Mouse (Mus musculus) G1E (cell line): ENCODE results near the gene Ankrd55. TPM values are rescaled to one million over a fixed set of nuclear protein-coding genes. Genes with fewer than 3 reads are reported as not detected.

ENCODE experiments used
- ATAC-seq: 2 replicates; pipeline ENCODE4 v1.8.0; 2016; ENCODE audit warnings: mild to moderate bottlenecking; ENCODE audit not compliant: insufficient number of reproducible peaks, poor library complexity, low FRiP score, severe bottlenecking; ENCODE audit errors: extremely low read depth
- DNase-seq: peaks from one replicate; pipeline ENCODE4 v3.0.0; 2012; ENCODE audit warnings: low spot score
- H3K27me3 ChIP-seq: 2 replicates; pipeline ENCODE4 v1.6.1; 2012; ENCODE audit warnings: mild to moderate bottlenecking, low read length, inconsistent platforms; ENCODE audit not compliant: insufficient read depth
- H3K36me3 ChIP-seq: replicated peaks from 2 replicates; pipeline ENCODE3; 2012; ENCODE audit warnings: mild to moderate bottlenecking, inconsistent platforms
- H3K4me1 ChIP-seq: 2 replicates; pipeline ENCODE4 v1.6.1; 2012; ENCODE audit warnings: low read depth, low read length, inconsistent platforms, mixed read lengths; ENCODE audit not compliant: insufficient read depth
- H3K4me3 ChIP-seq: 2 replicates; pipeline ENCODE4 v1.5.1; 2012; ENCODE audit warnings: low read depth, mild to moderate bottlenecking, inconsistent platforms, low read length, moderate library complexity, mixed read lengths
- H3K9me3 ChIP-seq: replicated peaks from 2 replicates; pipeline ENCODE4 v1.6.1; 2012; ENCODE audit warnings: inconsistent platforms
- CTCF ChIP-seq: IDR thresholded peaks from 2 replicates; pipeline ENCODE4 v1.5.1; 2012; ENCODE audit warnings: low read depth, low read length, inconsistent platforms, mixed read lengths
- GATA1 ChIP-seq: IDR thresholded peaks from 2 replicates; pipeline ENCODE4 v1.6.1; 2012; ENCODE audit warnings: borderline replicate concordance, low read length, inconsistent platforms, mixed read lengths
- GATA2 ChIP-seq: IDR thresholded peaks from 2 replicates; pipeline ENCODE4 v1.6.1; 2012; ENCODE audit warnings: low read depth, low read length, inconsistent platforms, borderline replicate concordance
- POLR2AphosphoS5 ChIP-seq: IDR thresholded peaks from 2 replicates; pipeline ENCODE4 v1.6.1; 2012; ENCODE audit warnings: low read depth, low read length, inconsistent platforms; ENCODE audit not compliant: insufficient replicate concordance
- TAL1 ChIP-seq: conservative IDR thresholded peaks from 2 replicates; pipeline ENCODE4 v1.6.1; 2012; ENCODE audit warnings: low read depth, low read length, inconsistent platforms, mixed read lengths
- polyA plus RNA-seq: library from polyadenylated mRNA; stranded (reverse); fragments of >175 nt; gene quantifications from 2 replicates; pipeline ENCODE4 v1.2.3, GENCODE M21; 2012
- total RNA-seq, 2 experiments: library from RNA; stranded (forward) in 1 of 2; stranded (reverse) in 1 of 2; fragments of 200-1000 nt in 1 of 2; fragments of >200 nt in 1 of 2; fragmentation: Nextera tagmentation in 1 of 2; gene quantifications; 2 replicates each; pipeline ENCODE4 v1.2.3; 2014 to 2017

The Ankrd55 gene
- total and polyA plus RNA-seq, 3 experiments, result 0.11 TPM; not detected in 2

GRCm38 (mm10) chr13:112315442-112315841, 27.2 kb downstream of the Ankrd55 start:
- no peaks in the 10 kb centered on the region for H3K9me3 ChIP-seq
- TF ChIP-seq GATA2 (no peak), CTCF (no peak), GATA1 (no peak), POLR2AphosphoS5 (no peak), TAL1 (no peak)
- no peak for ATAC-seq

GRCm38 (mm10) chr13:112316622-112317482, 28.6 kb downstream of the Ankrd55 start:
- no peak for DNase-seq

More at GRCm38 (mm10) chr13:112315442-112315841, 27.2 kb downstream of the Ankrd55 start:
- H3K36me3 ChIP-seq, result no peaks in the 10 kb centered on the region
- DNase-seq, result no peak
- H3K4me1 ChIP-seq, result no peaks in the 10 kb centered on the region
- peaks cover 9% of the 10 kb centered on the region; the same call in 1 of the 2 replicates for H3K27me3 ChIP-seq
- H3K4me3 ChIP-seq, result no peak overlapping the region

GRCm38 (mm10) chr13:112318124-112318523, 29.9 kb downstream of the Ankrd55 start:
- Histone ChIP-seq H3K36me3 (no peaks in the 10 kb centered on the region), H3K4me3 (no peak overlapping the region), H3K9me3 (no peaks in the 10 kb centered on the region), H3K27me3 (peaks cover 9% of the 10 kb centered on the region; the same call in 1 of the 2 replicates), H3K4me1 (no peaks in the 10 kb centered on the region)
- no peak for TF ChIP-seq GATA2
- TF ChIP-seq GATA1, result no peak
- TF ChIP-seq TAL1, result no peak
- TF ChIP-seq POLR2AphosphoS5, result no peak
- TF ChIP-seq CTCF, result no peak
- ATAC-seq (no peak), DNase-seq (no peak)

More at GRCm38 (mm10) chr13:112316622-112317482, 28.6 kb downstream of the Ankrd55 start:
- Histone ChIP-seq H3K27me3 (peaks cover 9% of the 10 kb centered on the region; the same call in 1 of the 2 replicates), H3K36me3 (no peaks in the 10 kb centered on the region), H3K4me1 (no peaks in the 10 kb centered on the region), H3K4me3 (no peak overlapping the region), H3K9me3 (no peaks in the 10 kb centered on the region)
- no peak for TF ChIP-seq GATA2
- TF ChIP-seq POLR2AphosphoS5, result no peak
- no peak for TF ChIP-seq TAL1
- no peak for TF ChIP-seq GATA1
- no peak for TF ChIP-seq CTCF
- ATAC-seq, result no peak

GRCm38 (mm10) chr13:112323591-112324266, 35.5 kb downstream of the Ankrd55 start:
- ATAC-seq (no peak), DNase-seq (no peak)
- TF ChIP-seq POLR2AphosphoS5 (no peak), GATA2 (no peak), GATA1 (no peak), CTCF (no peak)
- Histone ChIP-seq H3K9me3 (no peaks in the 10 kb centered on the region), H3K4me3 (no peak overlapping the region), H3K27me3 (peaks cover 9% of the 10 kb centered on the region), H3K4me1 (no peaks in the 10 kb centered on the region), H3K36me3 (no peaks in the 10 kb centered on the region)

GRCm38 (mm10) chr13:112325126-112325525, 36.9 kb downstream of the Ankrd55 start:
- TF ChIP-seq CTCF, result no peak
- TF ChIP-seq GATA1, result no peak
- no peak for TF ChIP-seq GATA2
- TF ChIP-seq TAL1, result no peak
- Histone ChIP-seq H3K4me3 (no peak overlapping the region), H3K27me3 (peaks cover 9% of the 10 kb centered on the region), H3K4me1 (no peaks in the 10 kb centered on the region), H3K9me3 (no peaks in the 10 kb centered on the region), H3K36me3 (no peaks in the 10 kb centered on the region)
- no peak for ATAC-seq
- no peak for DNase-seq

- no peak for ATAC-seq
- no peak for DNase-seq
These were observed 38.2 kb downstream of the Ankrd55 start for GRCm38 (mm10) chr13:112326403-112326802.

More at GRCm38 (mm10) chr13:112326403-112326802, 38.2 kb downstream of the Ankrd55 start:
- Histone ChIP-seq H3K36me3 (no peaks in the 10 kb centered on the region), H3K4me1 (no peaks in the 10 kb centered on the region), H3K27me3 (peaks cover 12% of the 10 kb centered on the region), H3K4me3 (no peak overlapping the region), H3K9me3 (no peaks in the 10 kb centered on the region)
- TF ChIP-seq GATA1 (no peak), GATA2 (no peak), TAL1 (no peak), POLR2AphosphoS5 (no peak), CTCF (no peak)
